9 mouse cellular contexts compared by ENCODE assay signal in the genomic region with DNA sequence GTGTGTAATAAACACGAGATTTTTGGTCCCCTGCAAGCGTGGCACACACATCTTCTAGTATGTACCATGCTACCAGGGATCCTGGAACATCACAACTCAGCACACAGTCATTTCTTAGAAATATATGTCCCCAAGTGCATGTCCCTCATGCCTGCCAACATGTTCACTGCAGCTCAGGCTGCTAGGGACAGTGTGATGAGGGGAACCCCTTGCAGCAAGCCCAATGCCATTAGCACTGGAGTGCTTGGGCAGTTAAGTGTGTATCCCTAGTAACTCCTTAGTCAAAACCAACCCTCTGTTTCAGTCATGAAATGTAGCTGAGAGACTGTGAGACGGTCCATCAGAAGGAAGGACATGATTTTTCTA.
A peak's percentile ranks its signal among the peaks of the same experiment; 100 is the strongest.
DNase-seq lines count a peak whose midpoint lies in the region; ATAC-seq and TF ChIP-seq lines count a peak whose summit lies in the region.
"Had no signal": no experiment of that assay in that cellular context is flagged by ENCODE, and none has a peak within 500 bp of the region (broad histone marks: within the 10 kb centered on the region; RNA-seq: fewer than 3 reads in every experiment).

No protein-coding gene starts in this region.

- intact Hi-C loops in left cerebral cortex, postnatal 36 days (cut with DNase I) = loop anchor here (5.0 kb wide), 1 partner anchor 169 kb away; a partner anchor contains a TSS

- no peak for DNase-seq in frontal cortex, postnatal 14 days (ENCODE audit: low spot score in 2 of 2)
- DNase-seq in lung, postnatal 10 days = no peak
- no peak for DNase-seq in limb, embryonic 11.5 days (ENCODE audit: low spot score)
- DNase-seq in right cerebral cortex, adult 18-20 months = no peak
- DNase-seq in left cerebral cortex, postnatal 36 days (ENCODE audit: low spot score in 2 of 2) = no peak

- ATAC-seq in frontal cortex, adult (ENCODE audit: low TSS enrichment) = peak; percentile 28; the same call in 1 of the 2 replicates
- no peak for ATAC-seq in lung, embryonic 15.5 days (ENCODE audit: borderline replicate concordance, extremely low read depth, low FRiP score, low TSS enrichment)
- no peak for ATAC-seq in limb, embryonic 11.5 days (ENCODE audit: insufficient number of reproducible peaks, low FRiP score, low TSS enrichment, low read depth)

- WGBS in lung, embryonic 15.5 days = 56% methylated on average over 3 of the region's 3 CpGs
- 43% methylated on average over 3 of the region's 3 CpGs for WGBS in limb, embryonic 11.5 days
- WGBS in olfactory bulb, adult 2 months = 36% methylated on average over 3 of the region's 3 CpGs

- no peak overlapping the region for H3K4me3 ChIP-seq in lung, embryonic 15.5 days
- no peak overlapping the region for H3K4me3 ChIP-seq in limb, embryonic 11.5 days (ENCODE audit: low read depth, low read length)
- H3K4me3 ChIP-seq in olfactory bulb, adult 2 months (ENCODE audit: insufficient read depth, low read depth, low read length) = peak overlapping the region; percentile 25; the same call in 1 of the 2 replicates

- TF ChIP-seq POLR2A in olfactory bulb, adult 2 months (IDR thresholded peaks at IDR 0.05; ENCODE audit: insufficient read depth, low read depth, low read length) = no peak

- peak overlapping the region; percentile 47; the same call in 1 of the 2 replicates for H3K4me2 ChIP-seq in lung, embryonic 15.5 days
- peak overlapping the region; percentile 43; the same call in 1 of the 2 replicates for H3K4me2 ChIP-seq in limb, embryonic 11.5 days (ENCODE audit: low read depth, severe bottlenecking)

- H3K27me3 ChIP-seq in lung, embryonic 15.5 days = no peaks in the 10 kb centered on the region
- H3K27me3 ChIP-seq in limb, embryonic 11.5 days (ENCODE audit: control insufficient read depth, insufficient read depth, low read length) = no peaks in the 10 kb centered on the region

- H3K36me3 ChIP-seq in lung, embryonic 15.5 days = no peaks in the 10 kb centered on the region
- H3K36me3 ChIP-seq in limb, embryonic 11.5 days (ENCODE audit: control insufficient read depth, insufficient read depth, low read length) = no peaks in the 10 kb centered on the region

- H3K9me3 ChIP-seq in lung, embryonic 15.5 days = no peaks in the 10 kb centered on the region
- no peaks in the 10 kb centered on the region for H3K9me3 ChIP-seq in limb, embryonic 11.5 days (ENCODE audit: control insufficient read depth, low read length)

- H3K9ac ChIP-seq in lung, embryonic 15.5 days = no peak overlapping the region
- H3K9ac ChIP-seq in limb, embryonic 11.5 days (ENCODE audit: low read length) = no peak overlapping the region; the same call in 1 of the 2 replicates

- H3K4me1 ChIP-seq in lung, embryonic 15.5 days = peaks cover 10% of the 10 kb centered on the region
- peaks cover 7% of the 10 kb centered on the region; the same call in 1 of the 2 replicates for H3K4me1 ChIP-seq in limb, embryonic 11.5 days (ENCODE audit: control insufficient read depth, insufficient read depth, low read length)
- peaks cover 19% of the 10 kb centered on the region for H3K4me1 ChIP-seq in olfactory bulb, adult 2 months (ENCODE audit: control insufficient read depth, insufficient read depth, low read length)

- H3K27ac ChIP-seq in lung, embryonic 15.5 days = no peak overlapping the region
- H3K27ac ChIP-seq in limb, embryonic 11.5 days (replicated peaks; ENCODE audit: low read depth, low read length) = no peak overlapping the region
- peak overlapping the region; percentile 72 for H3K27ac ChIP-seq in olfactory bulb, adult 2 months (ENCODE audit: insufficient read depth, low read depth, low read length)
- H3K27ac ChIP-seq: gastrocnemius, adult 2 months had no signal

- TF ChIP-seq CTCF in olfactory bulb, adult 2 months (IDR thresholded peaks at IDR 0.05; ENCODE audit: insufficient read depth, low read depth, low read length) = no peak
